Mouse (Mus musculus) erythroblast, embryonic 14.5 days (primary cell): ENCODE data around the gene Tent5c.

Experiments used
- GATA1 ChIP-seq: IDR thresholded peaks from 2 replicates; pipeline ENCODE4 v1.6.1; 2012; ENCODE audit warnings: low read length, inconsistent platforms, mixed read lengths
- TAL1 ChIP-seq: IDR thresholded peaks from 3 replicates; pipeline ENCODE4 v1.6.1; 2012; ENCODE audit warnings: low read length, inconsistent platforms, mixed read lengths

DNA sequence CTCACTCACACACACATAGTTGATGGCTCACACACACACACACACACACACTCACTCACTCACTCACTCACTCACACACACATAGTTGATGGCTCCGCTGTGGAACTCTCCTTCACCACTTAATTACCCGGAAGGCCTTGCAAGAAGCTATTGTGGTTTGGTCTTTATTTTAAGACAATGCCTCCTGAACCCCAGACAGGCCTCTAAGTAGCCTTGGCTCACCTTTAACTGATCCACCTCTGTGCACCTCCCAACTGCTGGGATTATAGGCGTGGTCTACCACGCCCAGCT, 831 bp upstream of the Tent5c start:
- TF ChIP-seq TAL1 (no peak), GATA1 (no peak)
